Comparison of ENCODE assay signal across 10 mouse cellular contexts in the genomic region with DNA sequence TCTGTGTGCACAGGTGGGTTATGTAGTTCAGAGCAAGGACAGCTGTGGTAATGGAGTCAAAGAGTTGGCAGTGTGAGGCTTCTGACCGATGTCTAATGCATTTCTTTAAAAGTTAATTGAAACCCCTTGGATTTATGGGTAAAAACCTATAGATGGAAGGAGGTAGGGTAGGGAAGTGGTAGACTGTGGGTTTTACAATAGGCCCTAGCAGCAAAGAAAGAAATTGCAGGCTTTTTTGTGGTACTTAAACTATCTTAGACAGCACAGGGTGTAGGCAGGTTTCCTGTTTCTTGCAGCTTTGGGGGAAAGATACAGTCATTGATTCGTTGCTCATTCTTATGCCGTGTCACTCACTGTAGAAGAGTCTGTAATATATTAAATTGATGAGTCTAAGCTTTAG. TPM values are rescaled to one million over a fixed set of nuclear protein-coding genes. Genes with fewer than 3 reads are reported as not detected.
DNase-seq lines count a peak whose midpoint lies in the region; ATAC-seq and TF ChIP-seq lines count a peak whose summit lies in the region.
"Had no signal": no experiment of that assay in that cellular context is flagged by ENCODE, and none has a peak within 500 bp of the region (broad histone marks: within the 10 kb centered on the region; RNA-seq: fewer than 3 reads in every experiment).

No protein-coding gene starts in this region.

- no peaks in the 10 kb centered on the region for H3K9me3 ChIP-seq in hindbrain, embryonic 10.5 days
- no peaks in the 10 kb centered on the region for H3K9me3 ChIP-seq in hindbrain, embryonic 12.5 days (replicated peaks)
- H3K9me3 ChIP-seq in G1E (replicated peaks) = no peaks in the 10 kb centered on the region
- no peaks in the 10 kb centered on the region for H3K9me3 ChIP-seq in hindbrain, embryonic 14.5 days (ENCODE audit: control insufficient read depth, low read length)
- H3K9me3 ChIP-seq in midbrain, embryonic 15.5 days = no peaks in the 10 kb centered on the region

- no peaks in the 10 kb centered on the region for H3K36me3 ChIP-seq in hindbrain, embryonic 10.5 days
- H3K36me3 ChIP-seq in hindbrain, embryonic 12.5 days = no peaks in the 10 kb centered on the region
- H3K36me3 ChIP-seq in G1E (replicated peaks) = peaks cover 27% of the 10 kb centered on the region
- no peaks in the 10 kb centered on the region for H3K36me3 ChIP-seq in hindbrain, embryonic 14.5 days (replicated peaks; ENCODE audit: control insufficient read depth, insufficient read depth)
- H3K36me3 ChIP-seq in midbrain, embryonic 15.5 days (replicated peaks) = no peaks in the 10 kb centered on the region

- peak overlapping the region; percentile 92; the same call in 1 of the 2 replicates for H3K4me3 ChIP-seq in hindbrain, embryonic 10.5 days
- no peak overlapping the region for H3K4me3 ChIP-seq in hindbrain, embryonic 12.5 days
- peak overlapping the region; percentile 92 for H3K4me3 ChIP-seq in G1E (ENCODE audit: low read depth, low read length)
- H3K4me3 ChIP-seq in hindbrain, embryonic 14.5 days (replicated peaks; ENCODE audit: low read length) = no peak overlapping the region
- H3K4me3 ChIP-seq in midbrain, embryonic 15.5 days = no peak overlapping the region; the same call in 1 of the 2 replicates

- H3K27ac ChIP-seq in hindbrain, embryonic 10.5 days = no peak overlapping the region
- H3K27ac ChIP-seq in hindbrain, embryonic 12.5 days = no peak overlapping the region
- no peak overlapping the region for H3K27ac ChIP-seq in hindbrain, embryonic 14.5 days
- no peak overlapping the region for H3K27ac ChIP-seq in midbrain, embryonic 15.5 days

- no peak overlapping the region; the same call in 1 of the 2 replicates for H3K4me2 ChIP-seq in hindbrain, embryonic 12.5 days (replicated peaks)
- H3K4me2 ChIP-seq in hindbrain, embryonic 14.5 days (replicated peaks) = peak overlapping the region; percentile 77
- H3K4me2 ChIP-seq in midbrain, embryonic 15.5 days = peak overlapping the region; percentile 80; the same call in 1 of the 2 replicates

- no peak for DNase-seq in hindbrain, embryonic 10.5 days (ENCODE audit: low spot score)
- no peak for DNase-seq in G1E (ENCODE audit: low spot score)
- no peak for DNase-seq in hindbrain, embryonic 14.5 days (ENCODE audit: low spot score)
- DNase-seq in kidney, postnatal 10 days = no peak
- no peak for DNase-seq in layer of hippocampus, postnatal 25 days (ENCODE audit: extremely low spot score in 1 of 2, low spot score in 1 of 2)
- DNase-seq in layer of hippocampus, adult 11-12 months (ENCODE audit: low spot score) = no peak
- DNase-seq: cerebellum, postnatal 14 days; lung, postnatal 14 days had no signal

- no peak for TF ChIP-seq CTCF in G1E (IDR thresholded peaks at IDR 0.05; ENCODE audit: low read depth, low read length)

- no peak for ATAC-seq in hindbrain, embryonic 12.5 days (ENCODE audit: low FRiP score)
- no peak for ATAC-seq in G1E (ENCODE audit: extremely low read depth, insufficient number of reproducible peaks, low FRiP score, poor library complexity, severe bottlenecking)
- no peak for ATAC-seq in hindbrain, embryonic 14.5 days (ENCODE audit: low FRiP score)
- ATAC-seq in midbrain, embryonic 15.5 days (replicated peaks) = no peak

- H3K4me1 ChIP-seq in hindbrain, embryonic 10.5 days (replicated peaks) = peaks cover 48% of the 10 kb centered on the region
- peaks cover 24% of the 10 kb centered on the region for H3K4me1 ChIP-seq in hindbrain, embryonic 12.5 days
- H3K4me1 ChIP-seq in G1E (ENCODE audit: insufficient read depth, low read depth, low read length) = peaks cover 70% of the 10 kb centered on the region
- H3K4me1 ChIP-seq in hindbrain, embryonic 14.5 days (replicated peaks; ENCODE audit: control insufficient read depth, insufficient read depth, low read length) = peaks cover 18% of the 10 kb centered on the region; the same call in 1 of the 2 replicates
- peaks cover 31% of the 10 kb centered on the region for H3K4me1 ChIP-seq in midbrain, embryonic 15.5 days

- peaks cover 9% of the 10 kb centered on the region; the same call in 1 of the 2 replicates for H3K27me3 ChIP-seq in hindbrain, embryonic 10.5 days (ENCODE audit: insufficient read depth, poor library complexity, severe bottlenecking)
- H3K27me3 ChIP-seq in hindbrain, embryonic 12.5 days = no peaks in the 10 kb centered on the region
- H3K27me3 ChIP-seq in G1E (ENCODE audit: insufficient read depth, low read length) = 0 out of 2 replicates have a peak, but pooled peaks cover 6% of the 10 kb centered on the region
- H3K27me3 ChIP-seq in hindbrain, embryonic 14.5 days (ENCODE audit: control insufficient read depth, insufficient read depth, low read length) = no peaks in the 10 kb centered on the region
- no peaks in the 10 kb centered on the region for H3K27me3 ChIP-seq in midbrain, embryonic 15.5 days (replicated peaks)

- H3K9ac ChIP-seq in hindbrain, embryonic 12.5 days = no peak overlapping the region
- no peak overlapping the region for H3K9ac ChIP-seq in hindbrain, embryonic 14.5 days
- H3K9ac ChIP-seq in midbrain, embryonic 15.5 days = no peak overlapping the region

- WGBS in hindbrain, embryonic 10.5 days = 92% methylated on average over 3 of the region's 3 CpGs
- 88% methylated on average over 3 of the region's 3 CpGs for WGBS in hindbrain, embryonic 12.5 days
- WGBS in hindbrain, embryonic 14.5 days = 87% methylated on average over 3 of the region's 3 CpGs
- 90% methylated on average over 3 of the region's 3 CpGs for WGBS in midbrain, embryonic 15.5 days

RNA-seq across cellular contexts. Expression of gene Noct, which starts 2.4 kb away (rescaled TPM):
- polyA plus RNA-seq in hindbrain, embryonic 10.5 days (2016; fragmentation: Nextera tagmentation; extraction: Ambion mirVana) = 11.5 and 12.5 TPM in 2 replicates
- 18.5 and 19.3 TPM in 2 replicates for polyA plus RNA-seq in hindbrain, embryonic 12.5 days (2016; fragmentation: Nextera tagmentation; extraction: Ambion mirVana)
- total RNA-seq in G1E (2014; fragmentation: Nextera tagmentation) (24.4 and 27.5 TPM in 2 replicates), G1E (2017) (11.4 and 11.7 TPM in 2 replicates)
- polyA plus RNA-seq in G1E (2012) = 18.5 and 25.3 TPM in 2 replicates
- polyA plus RNA-seq in hindbrain, embryonic 14.5 days (2014; fragmentation: Nextera tagmentation; extraction: Ambion mirVana) = 38.3 and 39.4 TPM in 2 replicates
- 30.9 and 31.7 TPM in 2 replicates for polyA plus RNA-seq in midbrain, embryonic 15.5 days (2015; fragmentation: Nextera tagmentation; extraction: Ambion mirVana)
- total RNA-seq in layer of hippocampus, postnatal 25 days (2021) = 10 to 100 TPM; 60.2 to 60.5 TPM

Comparison
In these comparisons a context has a peak if more than half of its experiments do, and no peak if none do; other contexts are left out.
1. H3K4me3 ChIP-seq: peak in hindbrain, embryonic 10.5 days (single experiment) and G1E (single experiment); none in hindbrain, embryonic 12.5 days (single experiment), hindbrain, embryonic 14.5 days (single experiment) and midbrain, embryonic 15.5 days (single experiment).